Mouse (Mus musculus): ENCODE data around the gene Paxbp1. TPM values are rescaled to one million over a fixed set of nuclear protein-coding genes. Genes with fewer than 3 reads are reported as not detected.
"Not testable (repeated sequence)": the region's sequence is repeated elsewhere in the genome, so short reads cannot be mapped to it uniquely, and the experiment has no call there.

Gene Paxbp1
- 64.7 and 71.6 TPM in 2 replicates for polyA plus RNA-seq (2014; fragmentation: Nextera tagmentation; extraction: Ambion mirVana)

DNA sequence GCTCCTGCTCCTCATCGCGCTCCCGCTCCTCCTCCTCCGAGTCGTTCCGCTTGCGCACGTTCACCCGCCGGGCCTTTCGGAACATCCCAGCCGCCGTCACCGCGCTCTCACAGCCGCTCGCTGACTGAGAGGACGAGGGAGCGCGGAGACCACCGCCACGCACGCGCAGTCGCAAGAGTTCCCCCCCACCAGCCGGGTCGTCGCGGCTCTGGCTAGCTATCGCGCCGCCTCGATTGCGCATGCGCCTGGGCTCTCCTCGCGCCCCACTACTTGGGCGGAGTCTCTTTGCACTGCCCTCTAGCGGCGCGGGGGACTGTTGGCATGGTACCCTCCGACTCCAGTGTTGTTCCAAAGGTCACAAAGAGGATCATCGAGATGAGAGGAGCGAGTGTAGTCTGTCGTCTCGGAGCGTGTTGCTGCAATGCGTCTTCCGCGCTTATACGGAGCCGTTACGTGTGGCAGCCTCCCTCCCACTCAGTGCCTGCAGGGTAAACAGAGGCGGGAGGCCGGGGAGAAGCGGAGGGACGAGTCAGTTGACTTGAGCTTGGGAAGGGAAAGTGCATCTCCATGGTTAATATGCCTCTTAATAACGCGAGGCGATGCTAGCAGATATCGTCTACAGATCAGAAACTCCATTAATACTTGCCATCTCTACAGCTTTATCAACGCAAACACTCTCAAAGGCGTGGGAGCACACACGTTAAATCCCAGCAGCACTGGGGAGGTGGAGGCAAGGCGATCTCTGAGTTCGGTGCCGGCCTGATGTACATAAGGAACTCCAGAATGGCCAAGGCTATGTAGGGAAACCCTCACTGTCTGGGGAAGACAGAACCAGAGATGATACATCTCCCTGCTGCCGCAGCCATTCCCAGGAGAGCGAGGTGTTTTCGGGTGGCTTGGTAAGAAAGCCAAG lies at the start of gene Paxbp1:
Gene Paxbp1, minus strand, starts transcription at position 274 of the 913 bp plus-strand sequence.
- Histone ChIP-seq H3K27me3 (ENCODE audit: control insufficient read depth, insufficient read depth, low read length) (no peaks in the 10 kb centered on the region), H3K4me3 (replicated peaks; ENCODE audit: low read length) (peak within 1 kb of the TSS; percentile 99), H3K36me3 (replicated peaks; ENCODE audit: control insufficient read depth, insufficient read depth) (peaks cover 15% of the 10 kb centered on the region; the same call in 1 of the 2 replicates), H3K4me2 (replicated peaks) (peak within 1 kb of the TSS; percentile 73), H3K9me3 (ENCODE audit: control insufficient read depth, low read length) (no peaks in the 10 kb centered on the region), H3K9ac (peak within 1 kb of the TSS; percentile 99), H3K27ac (peak within 1 kb of the TSS; percentile 95), H3K4me1 (replicated peaks; ENCODE audit: control insufficient read depth, insufficient read depth, low read length) (peaks cover 17% of the 10 kb centered on the region)
- peak; percentile 100 for DNase-seq (ENCODE audit: low spot score)
- peak; percentile 96 for ATAC-seq (ENCODE audit: low FRiP score)
- 2% methylated on average over 69 of the region's 70 CpGs for WGBS

GRCm38 (mm10) chr16:91086642-91087306 lies 42.4 kb upstream of the Paxbp1 start:
- no peak overlapping the region for H3K9ac ChIP-seq
- ATAC-seq (ENCODE audit: low FRiP score) (no peak), DNase-seq (ENCODE audit: low spot score) (no peak)
- H3K4me1 ChIP-seq (replicated peaks; ENCODE audit: control insufficient read depth, insufficient read depth, low read length) = no peaks in the 10 kb centered on the region
- H3K27ac ChIP-seq = no peak overlapping the region
- H3K4me3 ChIP-seq (replicated peaks; ENCODE audit: low read length) = no peak overlapping the region
- H3K36me3 ChIP-seq (replicated peaks; ENCODE audit: control insufficient read depth, insufficient read depth) = no peaks in the 10 kb centered on the region
- peaks cover 30% of the 10 kb centered on the region for H3K27me3 ChIP-seq (ENCODE audit: control insufficient read depth, insufficient read depth, low read length)
- 65% methylated on average over 4 of the region's 4 CpGs for WGBS
- H3K4me2 ChIP-seq (replicated peaks) = no peak overlapping the region
- no peaks in the 10 kb centered on the region for H3K9me3 ChIP-seq (ENCODE audit: control insufficient read depth, low read length)

- Histone ChIP-seq H3K4me1 (replicated peaks; ENCODE audit: control insufficient read depth, insufficient read depth, low read length) (no peaks in the 10 kb centered on the region), H3K9me3 (ENCODE audit: control insufficient read depth, low read length) (no peaks in the 10 kb centered on the region), H3K27ac (no peak overlapping the region), H3K9ac (no peak overlapping the region), H3K4me3 (replicated peaks; ENCODE audit: low read length) (no peak overlapping the region), H3K36me3 (replicated peaks; ENCODE audit: control insufficient read depth, insufficient read depth) (no peaks in the 10 kb centered on the region), H3K4me2 (replicated peaks) (no peak overlapping the region), H3K27me3 (ENCODE audit: control insufficient read depth, insufficient read depth, low read length) (peaks cover 32% of the 10 kb centered on the region)
- DNase-seq (ENCODE audit: low spot score) = no peak
- 63% methylated on average over 17 of the region's 17 CpGs for WGBS
- no peak; the same call in 1 of the 2 replicates for ATAC-seq (ENCODE audit: low FRiP score)
These were observed 41.0 kb upstream of the Paxbp1 start for GRCm38 (mm10) chr16:91085239-91085825.

DNA sequence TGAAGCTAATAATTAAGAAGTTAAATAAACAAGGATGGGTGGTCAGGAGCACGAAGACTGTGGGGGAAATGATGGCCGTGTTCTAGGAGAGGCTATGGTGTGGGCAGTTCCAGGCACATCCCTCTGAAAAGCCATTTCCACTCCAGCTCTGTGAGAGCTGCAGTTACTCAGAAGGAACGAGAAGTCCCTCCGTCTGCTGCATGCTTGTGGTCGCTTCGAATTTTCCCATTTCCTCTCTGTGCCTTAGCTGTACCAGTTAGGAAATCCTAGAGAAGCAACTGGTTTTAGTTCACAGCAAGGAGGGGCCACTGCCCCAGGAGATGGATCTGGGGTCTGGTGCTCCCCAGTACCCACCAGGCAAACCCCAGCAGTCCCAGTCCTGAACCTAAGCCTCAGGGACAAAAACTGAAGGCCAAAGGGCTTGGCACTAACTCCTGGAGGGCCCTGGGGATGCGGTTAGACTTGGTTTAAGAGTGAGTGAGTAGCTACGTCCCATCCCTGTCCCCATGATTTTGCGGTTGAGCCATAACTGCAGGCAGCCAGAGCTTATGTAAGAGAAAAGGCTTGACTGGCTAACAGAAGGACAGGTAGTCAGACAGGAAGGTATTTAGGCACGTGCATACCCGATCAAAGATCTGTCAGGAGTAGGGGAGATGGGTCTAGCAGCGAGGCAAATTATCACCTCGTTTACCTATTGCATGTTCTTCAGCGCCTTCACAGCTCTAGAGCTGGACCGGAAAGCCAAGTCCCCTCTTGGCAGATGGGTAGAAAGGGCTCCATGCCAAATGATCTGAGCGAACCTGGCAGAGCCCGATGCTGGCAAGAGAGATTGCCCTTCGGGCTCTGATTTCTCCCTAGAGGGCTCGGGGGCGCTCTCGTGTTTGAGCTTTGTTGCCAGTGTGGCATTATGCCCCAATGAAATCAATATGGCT lies 40.2 kb upstream of the Paxbp1 start:
- no peaks in the 10 kb centered on the region for H3K4me1 ChIP-seq (replicated peaks; ENCODE audit: control insufficient read depth, insufficient read depth, low read length)
- no peak overlapping the region for H3K4me2 ChIP-seq (replicated peaks)
- no peak overlapping the region for H3K9ac ChIP-seq
- no peak overlapping the region for H3K4me3 ChIP-seq (replicated peaks; ENCODE audit: low read length)
- H3K27me3 ChIP-seq (ENCODE audit: control insufficient read depth, insufficient read depth, low read length) = peaks cover 32% of the 10 kb centered on the region
- no peak; the same call in 1 of the 2 replicates for ATAC-seq (ENCODE audit: low FRiP score)
- H3K27ac ChIP-seq = no peak overlapping the region
- peak; percentile 68 for DNase-seq (ENCODE audit: low spot score)
- 78% methylated on average over 21 of the region's 21 CpGs for WGBS
- no peaks in the 10 kb centered on the region for H3K36me3 ChIP-seq (replicated peaks; ENCODE audit: control insufficient read depth, insufficient read depth)
- no peaks in the 10 kb centered on the region for H3K9me3 ChIP-seq (ENCODE audit: control insufficient read depth, low read length)

DNA sequence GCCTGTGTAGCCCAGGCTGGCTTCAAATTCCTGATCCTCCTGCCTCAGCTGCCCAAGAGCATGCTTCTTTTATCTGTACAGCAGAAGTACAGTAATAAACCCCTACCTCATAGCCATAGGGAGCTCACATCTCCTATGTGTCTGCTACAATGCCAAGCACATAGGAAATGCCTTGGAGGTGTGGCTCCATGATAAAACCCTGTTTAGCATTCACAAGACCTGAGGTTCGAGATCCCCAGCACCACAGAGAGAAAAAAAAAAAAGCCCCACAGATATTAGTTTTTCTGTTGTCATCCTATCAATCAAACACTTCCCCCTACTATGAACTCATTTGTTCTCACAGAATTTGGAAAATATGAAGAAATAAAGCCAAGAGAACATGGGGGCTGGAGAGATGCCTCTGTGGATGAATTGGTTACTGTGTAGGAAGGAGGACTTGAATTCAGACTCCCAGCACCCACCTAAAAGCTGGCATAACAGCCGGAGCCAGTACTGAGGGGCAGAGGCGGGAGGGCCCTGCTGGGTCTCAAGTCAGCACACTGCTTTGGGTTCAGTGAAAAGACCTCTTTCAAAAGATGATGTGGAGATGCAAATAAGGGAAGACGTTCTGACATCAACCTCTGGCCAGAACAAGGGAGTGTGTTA lies 38.8 kb upstream of the Paxbp1 start:
- Histone ChIP-seq H3K4me3 (replicated peaks; ENCODE audit: low read length) (no peak overlapping the region), H3K27me3 (ENCODE audit: control insufficient read depth, insufficient read depth, low read length) (peaks cover 29% of the 10 kb centered on the region), H3K4me2 (replicated peaks) (no peak overlapping the region), H3K4me1 (replicated peaks; ENCODE audit: control insufficient read depth, insufficient read depth, low read length) (no peaks in the 10 kb centered on the region), H3K27ac (no peak overlapping the region), H3K9ac (no peak overlapping the region), H3K36me3 (replicated peaks; ENCODE audit: control insufficient read depth, insufficient read depth) (no peaks in the 10 kb centered on the region), H3K9me3 (ENCODE audit: control insufficient read depth, low read length) (peaks cover 5% of the 10 kb centered on the region; the same call in 1 of the 2 replicates)
- DNase-seq (ENCODE audit: low spot score) (no peak), ATAC-seq (ENCODE audit: low FRiP score) (no peak)
- 54% methylated on average over 4 of the region's 4 CpGs for WGBS

DNA sequence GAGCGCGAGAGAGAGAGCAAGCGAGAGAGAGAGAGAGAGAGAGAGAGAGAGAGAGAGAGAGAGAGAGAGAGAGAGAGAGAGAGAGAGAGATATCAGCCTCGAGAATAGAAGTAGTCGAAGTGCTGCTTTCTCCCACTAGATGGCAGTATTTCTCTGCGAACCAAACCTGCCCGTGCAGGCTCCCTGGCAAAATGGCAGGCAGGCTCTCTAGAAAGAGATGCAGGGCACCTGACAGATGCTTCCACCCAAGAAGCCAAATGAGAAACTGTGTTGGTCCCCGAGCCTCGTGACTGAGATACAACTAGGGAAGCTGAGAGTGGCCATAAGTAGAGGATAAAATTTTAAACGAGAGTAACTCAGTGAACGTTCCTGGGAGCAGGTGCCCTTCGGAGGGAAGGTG lies 37.2 kb upstream of the Paxbp1 start:
- Histone ChIP-seq H3K27me3 (ENCODE audit: control insufficient read depth, insufficient read depth, low read length) (peaks cover 22% of the 10 kb centered on the region; the same call in 1 of the 2 replicates), H3K27ac (no peak overlapping the region), H3K9me3 (ENCODE audit: control insufficient read depth, low read length) (peaks cover 5% of the 10 kb centered on the region; the same call in 1 of the 2 replicates), H3K9ac (no peak overlapping the region), H3K4me2 (replicated peaks) (no peak overlapping the region), H3K4me1 (replicated peaks; ENCODE audit: control insufficient read depth, insufficient read depth, low read length) (no peaks in the 10 kb centered on the region), H3K4me3 (replicated peaks; ENCODE audit: low read length) (no peak overlapping the region), H3K36me3 (replicated peaks; ENCODE audit: control insufficient read depth, insufficient read depth) (no peaks in the 10 kb centered on the region)
- DNase-seq (ENCODE audit: low spot score) (peak; percentile 94), ATAC-seq (ENCODE audit: low FRiP score) (0 out of 2 replicates have a peak, but pooled peaks have one; percentile 34)
- WGBS = 27% methylated on average over 9 of the region's 12 CpGs

DNA sequence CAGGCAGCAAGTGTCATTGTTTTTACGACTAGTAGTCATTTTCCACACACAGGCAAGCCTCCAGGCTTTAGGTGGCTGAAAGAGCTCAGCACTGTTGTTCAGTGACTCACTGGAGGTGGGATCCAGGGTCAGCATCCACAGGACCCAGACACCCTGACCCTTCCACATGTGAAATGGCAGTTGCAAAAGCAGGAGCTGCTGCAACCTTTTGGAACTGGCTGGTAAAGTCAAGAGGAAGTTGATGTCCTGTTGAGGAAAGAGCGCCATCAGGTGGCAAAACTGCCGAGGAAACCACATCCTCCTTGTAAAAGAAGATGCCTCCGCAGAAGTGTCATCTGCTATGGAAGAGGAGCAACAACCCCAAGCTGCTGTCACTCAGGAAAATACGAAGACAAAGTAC lies 31.8 kb upstream of the Paxbp1 start:
- Histone ChIP-seq H3K27me3 (ENCODE audit: control insufficient read depth, insufficient read depth, low read length) (no peaks in the 10 kb centered on the region), H3K9me3 (ENCODE audit: control insufficient read depth, low read length) (peaks cover 5% of the 10 kb centered on the region; the same call in 1 of the 2 replicates), H3K36me3 (replicated peaks; ENCODE audit: control insufficient read depth, insufficient read depth) (no peaks in the 10 kb centered on the region), H3K4me2 (replicated peaks) (no peak overlapping the region), H3K27ac (no peak overlapping the region), H3K9ac (no peak overlapping the region), H3K4me1 (replicated peaks; ENCODE audit: control insufficient read depth, insufficient read depth, low read length) (no peaks in the 10 kb centered on the region), H3K4me3 (replicated peaks; ENCODE audit: low read length) (no peak overlapping the region)
- 78% methylated on average over 5 of the region's 5 CpGs for WGBS
- ATAC-seq (ENCODE audit: low FRiP score) = no peak
- no peak for DNase-seq (ENCODE audit: low spot score)

DNA sequence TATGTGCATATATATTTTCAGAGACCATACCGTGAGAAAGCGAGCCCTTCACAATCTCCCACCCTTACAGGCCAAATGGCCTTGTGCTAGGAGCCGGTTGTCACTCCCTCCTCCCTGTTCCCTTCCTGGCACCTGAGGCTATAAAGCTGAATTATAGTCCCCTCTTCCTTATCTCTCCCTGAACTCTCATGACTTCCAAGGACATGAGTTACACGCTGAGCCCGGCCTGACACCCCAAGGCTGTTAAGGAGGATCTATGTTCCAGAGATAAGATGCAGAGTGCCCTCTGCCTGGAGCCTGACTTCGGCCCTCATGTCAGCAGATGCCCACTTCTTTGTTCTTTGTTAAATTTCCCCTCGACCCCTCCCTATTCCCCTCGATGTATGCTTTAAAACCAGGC lies 31.1 kb upstream of the Paxbp1 start:
- H3K9ac ChIP-seq; H3K4me2 ChIP-seq (replicated peaks); H3K36me3 ChIP-seq (replicated peaks; ENCODE audit: control insufficient read depth, insufficient read depth); H3K27me3 ChIP-seq (ENCODE audit: control insufficient read depth, insufficient read depth, low read length); DNase-seq (ENCODE audit: low spot score); ATAC-seq (ENCODE audit: low FRiP score); H3K4me3 ChIP-seq (replicated peaks; ENCODE audit: low read length); H3K27ac ChIP-seq; H3K9me3 ChIP-seq (ENCODE audit: control insufficient read depth, low read length); H3K4me1 ChIP-seq (replicated peaks; ENCODE audit: control insufficient read depth, insufficient read depth, low read length): not testable (repeated sequence)
- WGBS = 87% methylated on average over 8 of the region's 8 CpGs
